Mouse (Mus musculus) liver, postnatal 0 days (tissue): ENCODE data around the gene Grk4.

Source experiments
- CTCF ChIP-seq: sonication (generic); IDR thresholded peaks from 2 replicates; pipeline ENCODE4 v1.5.1; 2016; ENCODE audit warnings: antibody characterized with exemption, low read depth
- EP300 ChIP-seq: IDR thresholded peaks from 2 replicates; pipeline ENCODE4 v1.6.1; 2016; ENCODE audit warnings: antibody characterized with exemption, low read depth, mild to moderate bottlenecking

GRCm38 (mm10) chr5:34663231-34663630, 3.1 kb downstream of the Grk4 start:
- TF ChIP-seq CTCF (no peak), EP300 (no peak)
